Mouse (Mus musculus) duodenum, adult 2 months (tissue): ENCODE measurements around the gene Cisd3. TPM values are rescaled to one million over a fixed set of nuclear protein-coding genes. Genes with fewer than 3 reads are reported as not detected.

Experiments used
- polyA plus RNA-seq: library from polyadenylated mRNA; depleted of rRNA; stranded (reverse); fragments of >200 nt; gene quantifications from 2 replicates; pipeline ENCODE4 v1.2.3, GENCODE M21; 2012; ENCODE audit warnings: low replicate concordance; rRNA removed

The Cisd3 gene
- polyA plus RNA-seq, result 146 and 295 TPM in 2 replicates

DNA sequence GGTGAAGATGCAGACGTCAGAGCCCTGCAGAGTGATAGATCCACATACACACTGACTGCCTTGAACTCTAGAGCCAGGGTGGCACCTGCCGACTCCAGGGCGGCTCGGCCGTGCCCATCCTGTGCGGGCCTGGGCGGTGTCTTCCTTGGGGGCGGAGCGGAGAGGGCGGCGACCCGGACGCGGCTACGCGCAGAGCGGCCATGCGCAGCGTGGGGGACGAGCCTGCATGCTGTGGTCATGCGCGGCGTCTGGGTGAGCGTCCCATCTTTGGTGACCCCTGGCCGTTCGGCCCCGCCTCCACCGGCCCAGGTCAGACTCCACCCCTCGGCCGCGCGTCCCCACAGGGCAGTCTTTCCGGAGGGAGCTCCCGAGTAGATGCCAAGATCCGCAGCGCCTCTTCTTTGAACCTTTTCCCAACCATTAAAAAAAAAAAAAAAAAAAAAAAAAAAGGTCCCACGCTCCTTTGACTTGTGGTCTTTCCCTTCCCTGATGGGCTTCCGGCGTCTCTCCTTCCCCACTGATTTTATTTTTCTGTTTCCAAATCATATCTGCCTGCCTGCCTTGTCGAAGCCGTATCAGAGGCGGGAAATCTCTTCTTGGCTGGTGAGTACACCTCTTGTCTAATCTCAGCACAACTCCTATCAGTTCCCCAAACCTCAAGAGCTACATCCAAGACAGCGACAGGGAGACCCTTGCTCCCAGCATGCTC lies at the start of gene Cisd3:
Gene Cisd3, plus strand, starts transcription at position 214 of the 709 bp plus-strand sequence.

DNA sequence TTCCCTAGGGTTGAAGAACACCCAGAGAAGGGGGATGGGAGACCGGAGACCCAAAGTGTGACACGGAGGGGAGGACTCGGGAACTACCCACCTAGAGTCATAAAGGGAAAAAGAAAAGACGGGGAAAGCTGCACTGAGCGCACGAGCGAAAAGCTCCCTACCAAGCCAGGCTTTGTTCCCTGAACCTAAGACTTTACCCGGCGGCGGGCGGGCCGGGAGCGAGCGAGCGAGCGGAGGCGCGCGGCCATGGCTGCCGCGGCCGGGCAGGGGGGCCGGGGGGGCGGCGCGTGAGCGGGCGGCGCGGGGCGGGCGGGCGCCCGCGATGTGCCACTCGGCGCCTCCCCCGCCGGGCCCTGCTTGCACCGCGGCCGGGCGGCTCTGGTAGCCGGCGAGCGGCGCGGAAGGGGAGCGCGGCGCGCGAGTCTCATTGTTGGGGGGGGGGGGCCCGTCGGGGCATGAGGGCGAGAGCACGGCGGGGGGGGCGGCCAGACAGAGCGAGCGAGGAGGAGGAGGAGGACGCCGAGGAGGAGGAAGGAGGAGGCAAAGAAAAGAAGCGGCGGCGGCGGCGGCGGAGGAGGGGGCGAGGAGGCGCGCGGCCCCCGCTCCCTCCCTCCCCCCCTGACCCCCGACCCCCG lies 22.6 kb upstream of the Cisd3 start, which contains the start of gene Mllt6:
Gene Mllt6, plus strand, starts transcription at position 522 of the 635 bp plus-strand sequence.

DNA sequence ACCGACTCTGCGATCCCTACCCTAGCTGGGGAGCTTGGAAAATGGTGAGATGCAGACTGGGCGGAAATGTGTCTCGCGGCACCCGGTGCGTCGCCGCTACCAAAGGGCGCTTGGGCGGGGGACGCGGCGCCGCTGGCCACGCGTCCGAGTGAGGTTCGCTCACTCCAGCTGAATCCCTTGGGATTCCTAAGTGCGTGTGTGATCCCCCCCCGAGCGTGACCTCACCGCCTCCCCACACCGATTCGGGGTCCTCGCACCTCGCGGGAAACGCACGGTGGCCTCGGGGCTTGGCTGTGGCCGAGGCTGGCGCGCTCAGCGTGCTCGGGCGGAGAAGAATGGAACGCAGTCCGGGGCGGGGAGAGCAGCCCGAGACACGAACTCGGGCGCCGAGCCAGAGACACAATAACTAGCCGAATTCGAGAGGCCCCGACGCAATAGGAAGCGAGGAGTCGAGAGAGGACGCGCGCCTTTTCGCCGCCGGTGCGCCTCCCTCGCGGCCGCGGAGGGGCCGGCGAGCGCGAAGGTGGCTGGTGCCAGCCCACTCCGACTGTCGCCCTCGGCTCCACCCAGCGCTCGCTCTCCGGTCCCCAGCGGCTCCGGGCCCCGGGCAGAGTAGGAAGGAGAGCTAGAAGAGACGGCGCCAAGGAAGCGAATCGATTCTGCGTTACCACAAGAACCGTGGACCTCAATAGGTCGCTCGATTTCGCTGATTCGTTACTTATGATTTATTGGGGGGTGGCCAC lies 14.5 kb downstream of the Cisd3 start, which contains the start of gene Pcgf2:
Gene Pcgf2, minus strand, starts transcription at position 495 of the 743 bp plus-strand sequence.

DNA sequence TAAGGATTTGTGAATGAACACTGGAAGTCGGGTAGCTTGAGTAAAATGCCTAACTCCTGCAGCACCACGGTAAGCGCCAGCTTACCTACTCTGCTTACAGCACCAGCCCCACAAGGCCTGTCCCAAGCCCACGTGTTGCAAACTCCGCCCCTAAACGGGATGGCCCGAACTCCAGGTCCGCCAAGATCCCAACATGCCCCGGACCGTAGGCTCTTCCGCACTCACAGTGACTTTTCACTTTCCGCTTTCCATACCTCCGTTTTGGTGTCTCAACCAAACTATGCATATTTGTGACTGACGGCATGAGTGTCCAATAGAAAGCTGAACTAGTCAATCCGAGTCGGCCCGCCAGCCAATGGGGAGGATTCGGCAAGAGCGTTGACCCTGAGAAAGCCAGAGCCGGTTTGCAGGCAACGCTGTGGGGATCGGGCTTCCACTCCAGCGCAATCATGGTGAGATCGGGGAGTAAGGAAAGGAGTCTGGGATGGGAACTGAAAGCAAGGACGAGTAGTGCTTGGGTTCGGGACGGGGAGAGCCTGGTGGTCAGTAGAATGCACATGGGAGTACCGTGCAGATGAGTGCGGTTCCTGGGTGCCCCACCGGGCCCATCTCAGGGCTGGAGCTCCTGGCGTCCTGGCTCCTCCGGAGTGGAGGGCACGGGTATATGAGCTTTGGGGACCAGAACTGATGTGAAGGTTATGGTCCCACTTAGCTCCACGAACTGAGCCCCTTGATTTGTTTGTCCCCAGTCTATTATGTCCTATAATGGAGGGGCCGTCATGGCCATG lies 17.6 kb downstream of the Cisd3 start, which contains the start of gene Psmb3:
Gene Psmb3, plus strand, starts transcription at position 361 of the 788 bp plus-strand sequence.

Other genes with a start within 250 kb of the Cisd3 start
- not detected in 2 replicates for gene 4933428G20Rik, start 185.5 kb upstream of the Cisd3 start, polyA plus RNA-seq
- gene Srcin1, start 109.6 kb upstream of the Cisd3 start, polyA plus RNA-seq, result 0.27 and 0.47 TPM in 2 replicates
- 2.8 and 5.8 TPM in 2 replicates for gene Epop, start 56.1 kb upstream of the Cisd3 start, polyA plus RNA-seq
- gene Mllt6, start 22.4 kb upstream of the Cisd3 start, polyA plus RNA-seq, result 30.5 and 37.1 TPM in 2 replicates
- 65.1 and 93.8 TPM in 2 replicates for gene Pcgf2, start 14.7 kb downstream of the Cisd3 start, polyA plus RNA-seq
- gene Psmb3, start 17.6 kb downstream of the Cisd3 start, polyA plus RNA-seq, result 201 and 322 TPM in 2 replicates
- 2.2 and 3.1 TPM in 2 replicates for gene Pip4k2b, start 58.9 kb downstream of the Cisd3 start, polyA plus RNA-seq
- 1.7 and 2.5 TPM in 2 replicates for gene Cwc25, start 80.7 kb downstream of the Cisd3 start, polyA plus RNA-seq
- not detected in 2 replicates for gene 1700001P01Rik, start 90.1 kb downstream of the Cisd3 start, polyA plus RNA-seq
- 12.8 and 18.3 TPM in 2 replicates for gene Rpl23, start 96.6 kb downstream of the Cisd3 start, polyA plus RNA-seq
- 227 and 325 TPM in 2 replicates for gene Lasp1, start 113.2 kb downstream of the Cisd3 start, polyA plus RNA-seq
- gene B230217C12Rik, start 155.0 kb downstream of the Cisd3 start, polyA plus RNA-seq, result 0.51 and 0.75 TPM in 2 replicates
- not detected in 2 replicates for gene Fbxo47, start 198.3 kb downstream of the Cisd3 start, polyA plus RNA-seq